Mouse (Mus musculus) mesoderm, embryonic 11.5 days (tissue): Measurements from ENCODE around the gene Eln.

Experiments used
- DNase-seq: peaks from one replicate; pipeline ENCODE4 v3.0.0-alpha.2; 2012; ENCODE audit warnings: low read depth, low spot score

The Eln gene

DNA sequence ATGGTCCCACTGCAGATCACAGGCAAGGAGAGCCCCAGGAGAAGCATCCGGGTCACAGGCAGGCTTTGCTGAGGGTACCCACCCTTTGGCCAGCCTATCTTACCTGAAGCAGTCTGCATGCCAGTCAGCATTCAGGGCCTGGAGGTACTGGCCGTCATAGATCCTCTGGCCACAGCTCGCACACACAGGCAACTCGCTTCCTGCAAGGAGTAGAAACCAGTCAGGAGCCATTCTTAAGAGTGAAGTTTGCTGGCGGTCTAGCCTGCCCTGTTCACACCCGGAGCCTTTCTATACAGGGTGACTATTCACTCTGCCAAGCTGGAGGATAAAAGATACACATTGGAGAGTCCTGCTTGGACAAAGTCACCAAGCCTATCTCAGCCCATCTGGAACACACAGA lies 60.6 kb downstream of the Eln start:
- DNase-seq, result no peak

DNA sequence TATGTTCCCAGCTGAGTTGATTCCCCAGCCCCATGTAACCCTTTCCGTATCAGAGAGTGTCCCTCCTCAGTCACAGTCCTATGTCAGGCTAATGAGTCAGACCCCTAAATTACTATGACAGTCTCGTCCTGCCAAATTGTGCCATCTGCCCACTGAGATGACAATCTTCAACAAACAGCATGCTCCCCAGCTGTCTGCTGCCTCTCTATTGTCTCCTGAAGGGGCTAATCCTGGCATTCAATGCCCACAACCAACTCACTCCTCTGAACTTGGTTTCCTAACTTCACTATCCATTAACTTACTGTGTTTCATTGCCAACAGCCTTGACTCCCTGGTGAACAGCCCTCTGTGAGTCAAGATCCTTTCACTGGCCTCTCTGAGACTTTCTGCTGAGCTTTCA lies 62.7 kb downstream of the Eln start:
- DNase-seq, result no peak

DNA sequence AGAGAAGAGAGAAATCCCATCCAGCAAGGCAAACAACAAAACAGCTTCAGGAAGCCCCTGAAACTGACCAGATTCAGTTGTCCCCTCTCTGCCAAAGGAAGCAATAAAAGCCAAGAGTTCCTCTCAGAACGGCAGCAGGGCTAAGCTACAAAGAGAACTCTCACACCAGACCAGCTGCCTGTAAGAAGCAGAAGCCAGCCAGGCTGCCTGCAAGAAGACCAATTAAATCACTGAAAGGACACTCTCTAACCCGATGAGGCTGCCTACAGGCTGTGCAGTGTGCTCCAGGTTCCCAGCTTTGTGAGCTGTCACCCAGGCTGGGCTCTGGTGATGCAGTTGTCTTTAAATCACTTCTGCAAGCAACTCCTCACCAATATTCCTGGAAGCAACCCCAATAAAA lies 63.3 kb downstream of the Eln start:
- DNase-seq, result no peak

DNA sequence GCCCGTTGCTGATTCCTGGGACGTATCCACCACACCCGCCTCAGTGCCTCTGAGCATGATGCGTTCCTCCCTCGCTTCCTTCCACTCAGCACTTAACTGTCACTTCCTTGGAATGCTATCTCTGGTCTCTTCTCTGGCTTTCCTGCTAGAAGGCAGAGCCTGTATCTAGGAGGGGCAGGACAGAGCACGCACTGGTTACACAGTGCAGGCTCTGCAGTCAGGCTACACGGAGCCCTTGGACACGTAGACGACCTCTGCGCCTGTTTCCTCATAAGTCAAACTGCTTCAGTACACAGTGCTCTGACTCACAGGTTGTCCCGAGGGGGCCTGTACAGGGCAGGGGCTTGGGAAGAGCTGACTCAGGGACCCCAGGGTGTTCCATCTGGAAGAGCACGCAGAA lies 66.9 kb downstream of the Eln start:
- no peak for DNase-seq

DNA sequence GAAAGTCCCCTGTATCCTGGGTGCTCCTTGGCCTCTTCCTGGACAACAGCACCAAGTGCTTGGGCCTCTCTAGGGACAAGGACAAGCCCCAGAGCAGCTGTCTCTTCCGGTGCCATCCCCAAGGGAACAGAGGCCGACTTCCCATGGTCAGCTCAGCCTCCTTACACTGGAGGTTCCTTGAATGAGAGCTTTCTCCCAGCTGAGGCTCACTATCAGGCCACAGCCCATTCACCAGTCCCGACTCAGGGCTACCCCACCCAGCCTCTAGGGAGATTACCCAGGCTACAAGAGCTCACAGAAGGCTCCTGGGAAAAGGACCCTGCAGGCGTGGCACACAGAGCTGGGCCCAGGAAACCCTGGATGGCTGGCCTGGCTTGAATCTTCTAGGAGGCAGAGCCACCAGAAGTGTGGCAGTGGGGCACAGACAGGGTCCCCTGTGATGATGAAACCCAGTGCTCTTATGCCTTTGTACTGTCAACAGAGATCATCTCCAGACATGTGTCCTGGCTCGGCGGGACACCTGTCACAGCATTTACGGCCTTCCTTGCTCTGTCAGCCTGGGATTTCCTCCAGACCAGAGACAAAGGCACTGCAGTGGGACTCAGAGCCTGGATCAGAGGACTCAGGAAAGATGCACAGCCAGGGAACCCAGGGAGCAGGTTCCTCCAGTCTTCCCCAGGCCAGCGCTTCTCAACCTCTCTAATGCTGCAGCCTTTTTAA lies 68.1 kb downstream of the Eln start:
- no peak for DNase-seq

DNA sequence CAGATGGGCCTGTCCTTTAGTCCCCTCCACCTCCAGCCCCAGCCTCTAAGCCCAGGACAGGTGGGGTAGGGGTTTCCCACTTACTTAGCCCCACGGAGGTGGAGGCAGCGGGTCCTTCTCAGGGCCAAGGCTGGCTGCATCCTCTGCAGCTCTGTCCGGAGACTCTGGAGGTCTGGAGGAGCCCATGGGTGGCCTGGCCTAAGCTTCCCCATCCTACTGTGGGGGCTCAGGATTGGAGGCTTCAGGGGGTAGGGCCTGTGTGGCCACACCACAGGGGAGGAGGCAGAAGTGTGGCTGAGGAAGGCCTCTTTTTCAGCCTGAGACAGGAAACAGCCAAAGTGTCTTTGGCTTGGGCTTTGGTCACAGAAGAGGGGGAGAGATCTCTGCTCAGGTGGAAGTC lies 69.1 kb downstream of the Eln start:
- no peak for DNase-seq

DNA sequence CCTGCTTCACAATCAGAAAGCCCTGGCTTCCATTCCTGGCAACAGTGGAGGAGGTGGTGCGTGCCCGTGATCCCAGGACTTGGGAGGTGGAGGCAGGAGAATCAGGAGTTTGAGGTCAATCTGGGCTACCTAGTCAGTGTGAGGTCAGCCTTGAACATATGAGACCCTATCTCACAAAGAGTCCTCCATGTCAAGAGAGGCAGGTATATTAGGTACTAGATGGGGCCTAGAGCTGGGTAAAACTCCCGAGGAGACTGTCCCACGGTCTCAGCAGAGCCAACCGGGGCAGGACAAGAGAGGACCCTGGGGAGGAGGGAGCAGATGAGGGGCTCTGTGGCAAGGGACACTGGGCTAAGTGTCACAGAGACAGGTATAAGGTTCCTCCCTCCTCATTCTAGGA lies 69.6 kb downstream of the Eln start:
- no peak for DNase-seq

DNA sequence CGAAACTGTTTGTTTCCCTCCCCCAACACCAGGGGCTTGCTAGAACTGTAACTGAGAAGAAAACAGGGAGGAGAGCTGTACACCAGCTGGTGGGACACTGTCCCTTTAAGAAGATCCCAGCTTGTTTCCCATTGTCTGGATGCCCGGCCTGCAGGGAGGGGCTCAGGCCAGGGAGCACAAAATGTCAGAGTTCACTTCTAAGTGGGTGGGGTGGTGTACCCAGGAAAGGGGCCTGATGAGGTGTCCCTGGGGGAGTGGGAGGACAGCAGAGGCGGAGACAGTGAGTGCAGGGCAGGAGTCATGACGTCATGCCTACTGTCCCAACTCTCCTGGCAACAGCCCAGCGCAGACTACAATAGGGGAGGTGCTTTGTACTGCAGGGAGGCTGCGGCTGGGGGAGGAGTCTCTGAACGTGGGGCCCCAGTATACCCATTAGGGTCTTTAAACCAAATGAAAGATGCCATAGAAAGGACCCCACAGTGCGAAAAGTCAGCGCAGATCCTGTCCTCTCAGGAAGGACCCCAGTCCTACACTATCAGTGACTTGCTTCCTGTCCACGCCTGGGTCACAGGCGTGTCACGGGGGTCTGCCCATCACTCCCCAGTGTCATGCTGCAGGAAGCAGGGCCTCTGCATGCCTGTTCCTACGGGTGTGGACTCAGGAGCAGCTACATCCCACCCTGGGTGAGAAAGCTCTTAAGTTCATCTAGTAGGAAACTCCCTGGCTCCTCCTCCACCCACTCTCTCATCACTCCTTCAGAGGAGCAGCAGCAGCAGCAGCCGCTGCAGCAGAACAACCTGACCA lies 71.0 kb downstream of the Eln start:
- DNase-seq, result peak; percentile 84

DNA sequence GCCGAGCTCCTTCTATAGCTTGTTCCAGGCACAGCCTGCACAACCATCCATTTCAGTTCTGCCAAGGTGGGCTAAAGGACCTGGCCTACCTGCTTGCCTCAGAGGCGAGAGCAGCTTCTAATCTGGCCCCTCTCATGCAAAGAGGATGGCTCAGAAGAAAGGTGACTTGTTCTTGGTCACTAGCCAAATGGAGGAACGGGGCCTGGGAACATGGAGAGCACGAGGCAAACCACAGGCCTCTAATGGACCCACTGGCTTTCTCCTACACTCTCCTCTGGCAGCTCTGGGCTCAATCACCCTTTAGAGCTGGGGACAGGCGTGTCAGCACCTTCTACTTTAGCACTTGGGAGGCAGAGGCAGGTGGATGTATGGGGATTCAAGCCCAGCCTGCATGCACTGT lies 72.1 kb downstream of the Eln start:
- no peak for DNase-seq

DNA sequence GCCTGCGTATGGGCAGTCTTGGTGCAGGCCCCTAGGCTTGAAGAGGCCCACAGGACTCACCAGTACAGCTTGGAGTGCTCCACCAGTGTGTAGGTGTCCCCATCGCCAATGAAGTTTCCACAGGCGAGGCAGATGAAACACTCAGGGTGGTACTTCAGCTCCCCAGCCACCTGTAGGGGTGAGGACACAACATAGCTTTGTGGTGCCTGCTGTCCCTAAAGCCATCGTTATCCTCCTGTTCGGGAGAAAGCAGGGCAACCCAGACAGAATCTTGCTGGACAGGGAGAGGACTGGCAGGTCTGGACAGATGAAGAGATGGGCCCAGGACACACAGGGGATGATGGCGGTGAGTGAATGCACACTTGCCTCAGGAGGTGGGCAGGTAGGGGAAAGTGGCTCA lies 74.5 kb downstream of the Eln start:
- no peak for DNase-seq

DNA sequence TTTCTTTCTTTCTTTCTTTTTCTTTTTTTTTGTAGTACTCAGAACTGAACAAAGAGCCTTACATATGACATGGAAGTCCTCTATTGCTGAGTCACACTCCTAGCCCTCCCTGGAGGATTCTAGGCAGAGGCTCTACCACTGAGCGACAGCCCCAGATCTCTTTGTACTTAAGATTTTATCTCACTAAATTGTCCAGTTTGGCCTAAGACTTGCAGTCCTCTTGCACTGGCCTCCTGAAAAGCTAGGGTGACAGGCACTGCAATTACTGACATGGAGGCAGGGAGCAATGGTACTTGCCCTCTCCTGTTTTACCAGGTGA lies 75.0 kb downstream of the Eln start:
- no peak for DNase-seq

DNA sequence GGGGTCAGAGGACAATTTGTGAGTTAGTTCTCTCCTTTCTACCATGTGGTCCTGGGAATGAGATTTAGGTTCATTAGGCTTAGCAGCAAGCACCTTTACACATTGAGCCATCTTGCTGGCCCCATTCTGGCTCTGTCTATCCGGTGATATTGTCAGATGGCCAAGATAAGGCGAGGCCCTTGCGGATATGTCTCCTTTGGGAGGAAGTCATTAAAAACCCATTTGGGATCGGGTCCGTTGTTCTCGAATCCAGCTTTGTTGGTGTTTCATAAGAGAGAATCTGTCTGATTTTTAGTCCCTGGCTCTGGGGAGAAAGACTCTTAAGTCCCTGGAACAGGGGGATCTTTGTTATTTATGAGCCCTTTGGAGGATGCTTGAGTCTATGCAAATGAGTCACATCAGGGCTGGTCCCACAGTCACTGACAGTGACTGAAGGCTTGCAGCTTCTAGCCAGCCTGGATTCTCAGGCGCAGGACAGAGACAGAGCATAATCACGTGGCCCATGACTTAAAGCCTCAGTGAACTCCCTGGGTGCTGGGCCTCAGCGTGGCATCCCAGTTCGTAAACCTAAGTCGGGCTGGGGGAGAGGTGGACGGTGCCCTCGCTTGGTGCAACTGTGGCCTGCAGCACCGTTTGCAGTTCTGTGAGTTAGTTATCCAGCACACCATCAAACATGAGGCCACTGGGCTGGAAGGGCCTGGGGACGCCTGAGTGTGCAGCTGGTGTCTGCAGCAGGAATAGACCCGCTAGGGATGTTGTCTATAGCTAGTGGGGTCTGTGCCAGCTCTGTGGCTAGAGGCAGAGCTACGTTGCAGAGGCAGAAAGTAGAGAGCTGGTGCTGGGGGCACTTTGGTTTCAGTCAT lies 75.6 kb downstream of the Eln start:
- DNase-seq, result peak; percentile 29

DNA sequence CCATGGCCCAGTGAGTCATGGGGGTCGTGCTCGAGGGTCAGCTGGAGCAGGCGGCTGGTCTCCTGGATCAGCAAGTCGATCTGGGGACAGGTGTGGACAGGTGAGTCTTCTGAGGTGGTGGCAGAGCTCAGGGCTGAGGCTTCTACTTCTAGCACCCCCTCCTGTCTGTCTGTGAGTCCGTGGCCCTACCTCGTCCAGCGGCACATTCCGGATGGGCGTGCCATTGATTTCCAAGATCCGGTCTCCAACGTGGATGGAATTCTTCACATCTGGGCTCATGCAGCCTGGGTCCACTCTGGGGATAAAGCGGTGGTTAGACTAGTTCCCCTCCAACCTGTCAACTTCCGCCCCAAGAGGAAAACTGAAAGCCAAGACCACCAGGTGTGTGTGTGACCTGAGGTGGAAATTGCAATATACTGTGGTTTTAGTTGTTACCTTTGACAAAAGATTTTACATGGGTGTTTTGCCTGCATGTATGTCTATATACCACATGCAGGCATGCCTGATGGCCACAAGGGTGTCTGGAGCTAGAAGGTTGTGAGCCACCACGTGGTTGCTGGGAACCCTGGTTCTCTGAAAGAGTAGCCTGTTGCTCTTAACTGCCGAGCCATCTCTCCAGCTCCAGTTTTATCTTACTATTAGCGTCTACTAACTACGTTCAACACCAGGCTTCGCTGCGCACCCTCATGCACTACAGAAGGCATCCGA lies 78.0 kb downstream of the Eln start:
- no peak for DNase-seq

DNA sequence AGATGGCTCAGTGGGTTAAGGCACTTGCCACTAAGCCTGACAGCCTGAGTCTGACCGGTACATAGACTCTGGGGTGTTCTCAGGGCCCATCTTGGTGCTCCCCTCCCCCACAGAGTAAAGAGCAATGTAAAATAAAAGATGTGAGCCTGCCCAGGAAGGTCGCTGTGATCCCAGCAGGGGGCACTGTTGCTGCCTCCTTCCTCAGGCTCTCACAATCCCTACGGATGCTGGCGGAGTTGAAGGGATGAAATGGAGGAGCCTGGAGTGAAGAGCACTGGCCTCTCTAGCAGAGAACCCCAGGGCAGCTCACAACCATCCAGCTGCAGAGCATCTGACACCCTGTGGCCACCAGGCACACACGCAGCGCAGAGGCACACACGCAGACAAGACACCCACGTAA lies 78.6 kb downstream of the Eln start:
- peak; percentile 70 for DNase-seq

DNA sequence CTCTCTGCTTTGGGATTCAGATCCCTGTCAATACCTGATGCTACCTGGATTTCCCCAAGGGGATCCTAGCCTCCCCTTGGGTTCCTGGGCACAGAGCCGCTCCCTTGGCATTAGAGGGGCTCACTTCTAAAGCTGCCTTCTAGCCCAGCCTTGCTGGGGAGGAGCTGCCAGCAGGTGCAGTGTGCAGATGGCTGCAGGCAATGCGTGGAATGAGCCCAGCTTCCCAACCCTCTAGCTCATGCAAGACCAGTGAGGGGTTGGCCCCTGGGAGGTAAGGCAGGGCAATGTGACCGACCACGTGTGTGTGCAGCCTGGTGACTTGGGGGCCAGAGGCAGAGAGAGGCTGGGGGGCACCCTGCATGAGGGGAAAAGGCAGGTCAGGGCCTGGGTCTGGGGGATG lies 90.4 kb downstream of the Eln start:
- no peak for DNase-seq
